Mouse (Mus musculus): ENCODE results near the gene Rptor.
A peak's percentile ranks its signal among the peaks of the same experiment; 100 is the strongest.

Rptor gene

DNA sequence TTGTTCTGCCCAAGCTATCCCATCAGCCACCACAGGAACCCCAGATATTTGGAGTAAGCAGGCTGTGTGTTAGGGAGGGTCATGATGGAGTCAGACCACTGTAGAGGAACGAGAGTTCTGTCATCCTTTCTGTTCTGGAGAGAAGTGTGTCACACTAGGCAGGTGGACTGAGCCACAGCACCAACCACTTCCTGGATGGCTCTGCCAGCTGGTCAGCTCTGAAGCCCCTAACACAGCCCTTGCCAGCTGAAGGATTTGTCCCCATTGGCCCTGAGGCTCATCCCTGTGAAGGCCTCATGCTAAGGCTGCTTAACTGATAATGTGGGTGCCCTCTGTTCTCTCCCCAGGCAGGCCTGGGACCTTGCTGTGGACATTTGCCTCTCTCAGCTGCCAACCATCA lies 208.9 kb downstream of the Rptor start:
- no peak for DNase-seq (ENCODE audit: low spot score in 2 of 2)

GRCm38 (mm10) chr11:119812093-119812492 lies 209.4 kb downstream of the Rptor start:
- no peak for DNase-seq (ENCODE audit: low spot score in 2 of 2)

- no peak for DNase-seq (ENCODE audit: low spot score in 2 of 2)
These were observed 211.4 kb downstream of the Rptor start for GRCm38 (mm10) chr11:119814035-119814558.

GRCm38 (mm10) chr11:119816798-119817361 lies 214.2 kb downstream of the Rptor start:
- DNase-seq (ENCODE audit: low spot score in 2 of 2): no peak

GRCm38 (mm10) chr11:119817362-119817837 lies 214.7 kb downstream of the Rptor start:
- no peak for DNase-seq (ENCODE audit: low spot score in 2 of 2)

GRCm38 (mm10) chr11:119817898-119818297 lies 215.2 kb downstream of the Rptor start:
- DNase-seq (ENCODE audit: low spot score in 2 of 2): no peak

- no peak for DNase-seq (ENCODE audit: low spot score in 2 of 2)
These were observed 218.8 kb downstream of the Rptor start for GRCm38 (mm10) chr11:119821514-119821913.

- DNase-seq (ENCODE audit: low spot score in 2 of 2): no peak
These were observed 221.5 kb downstream of the Rptor start for GRCm38 (mm10) chr11:119824072-119824649.

DNA sequence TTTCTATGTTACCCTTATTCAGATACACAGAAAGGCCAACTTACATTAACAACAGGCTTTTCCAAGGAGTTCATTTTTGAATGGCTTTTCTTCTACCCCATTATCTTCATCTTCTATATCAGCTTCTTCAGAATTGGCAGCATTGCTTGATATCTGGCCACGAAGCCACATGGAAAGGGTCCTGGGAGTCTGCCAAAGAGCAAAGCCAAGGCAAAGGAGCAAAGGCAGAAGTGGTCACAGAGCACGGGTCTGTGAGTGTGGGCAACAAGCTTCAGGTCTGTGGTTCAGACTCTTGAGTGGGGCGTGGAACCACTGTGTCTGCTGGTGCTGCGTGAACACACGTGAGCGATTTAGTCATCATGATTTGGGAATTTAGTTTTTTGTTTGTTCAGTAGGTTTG lies 223.1 kb downstream of the Rptor start:
- no peak for DNase-seq (ENCODE audit: low spot score in 2 of 2)

- DNase-seq (ENCODE audit: low spot score in 2 of 2): no peak
These were observed 223.5 kb downstream of the Rptor start for GRCm38 (mm10) chr11:119826239-119826638.

- no peak for DNase-seq (ENCODE audit: low spot score in 2 of 2)
These were observed 226.4 kb downstream of the Rptor start for GRCm38 (mm10) chr11:119829116-119829515.

DNA sequence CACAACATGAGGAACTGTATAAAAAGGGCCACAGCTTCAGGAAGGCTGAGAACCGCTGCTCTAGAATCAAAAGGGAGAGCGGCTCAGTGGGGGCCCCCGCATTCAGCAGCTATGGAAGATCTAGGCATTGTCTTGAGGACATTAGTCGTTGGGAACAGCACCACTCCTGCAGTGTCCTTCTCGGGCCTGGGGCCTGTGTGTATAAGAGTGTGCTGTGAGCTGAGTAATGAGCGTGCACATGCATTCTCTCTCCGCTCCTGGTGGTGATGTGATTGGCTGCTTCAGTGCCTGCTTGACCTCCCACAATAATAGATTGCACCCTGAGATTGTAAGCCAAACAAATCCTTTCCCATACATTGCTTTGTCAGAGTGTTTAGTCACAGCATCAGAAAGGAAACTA lies 229.0 kb downstream of the Rptor start:
- no peak for DNase-seq (ENCODE audit: low spot score in 2 of 2)

- DNase-seq (ENCODE audit: low spot score in 2 of 2): no peak
These were observed 230.6 kb downstream of the Rptor start for GRCm38 (mm10) chr11:119833311-119833710.

GRCm38 (mm10) chr11:119833877-119834804 lies 231.4 kb downstream of the Rptor start:
- no peak for DNase-seq (ENCODE audit: low spot score in 2 of 2)

- DNase-seq (ENCODE audit: low spot score in 2 of 2): no peak
These were observed 233.6 kb downstream of the Rptor start for GRCm38 (mm10) chr11:119836326-119836725.

GRCm38 (mm10) chr11:119837786-119838185 lies 235.1 kb downstream of the Rptor start:
- DNase-seq (ENCODE audit: low spot score in 2 of 2): no peak

- no peak for DNase-seq (ENCODE audit: low spot score in 2 of 2)
These were observed 237.0 kb downstream of the Rptor start for GRCm38 (mm10) chr11:119839411-119840342.

- DNase-seq (ENCODE audit: low spot score in 2 of 2): no peak
These were observed 243.9 kb downstream of the Rptor start for GRCm38 (mm10) chr11:119846608-119847007.

- DNase-seq (ENCODE audit: low spot score in 2 of 2): peak; percentile 28 to 61
These were observed 244.4 kb downstream of the Rptor start for GRCm38 (mm10) chr11:119847076-119847475.

GRCm38 (mm10) chr11:119847569-119847968 lies 244.9 kb downstream of the Rptor start:
- no peak for DNase-seq (ENCODE audit: low spot score in 2 of 2)

DNA sequence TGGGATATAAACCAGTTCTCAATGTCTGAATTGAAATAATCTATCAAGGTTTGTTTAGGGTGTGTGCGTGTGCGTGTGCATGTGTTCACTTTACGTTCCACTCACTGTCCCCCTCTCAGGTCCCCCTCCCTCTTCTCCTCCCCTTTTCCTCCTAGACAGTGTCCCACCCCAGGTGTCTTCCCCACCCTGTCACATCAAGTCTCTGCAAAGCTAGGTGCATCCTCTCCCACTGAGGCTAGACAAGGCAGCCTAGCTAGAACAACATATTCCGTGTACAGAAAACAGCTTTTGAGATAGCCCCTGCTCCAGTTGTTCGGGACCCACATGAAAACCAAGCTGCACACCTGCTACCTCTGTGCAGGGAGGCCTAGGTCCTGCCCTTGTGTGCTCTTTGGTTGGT lies 245.5 kb downstream of the Rptor start:
- DNase-seq (ENCODE audit: low spot score in 2 of 2): no peak
